Mouse (Mus musculus): ENCODE data around the gene Cd302. TPM values are rescaled to one million over a fixed set of nuclear protein-coding genes. Genes with fewer than 3 reads are reported as not detected.

The Cd302 gene
- polyA plus RNA-seq (2016; fragmentation: Nextera tagmentation; extraction: Ambion mirVana) = 34.1 and 37.9 TPM in 2 replicates

DNA sequence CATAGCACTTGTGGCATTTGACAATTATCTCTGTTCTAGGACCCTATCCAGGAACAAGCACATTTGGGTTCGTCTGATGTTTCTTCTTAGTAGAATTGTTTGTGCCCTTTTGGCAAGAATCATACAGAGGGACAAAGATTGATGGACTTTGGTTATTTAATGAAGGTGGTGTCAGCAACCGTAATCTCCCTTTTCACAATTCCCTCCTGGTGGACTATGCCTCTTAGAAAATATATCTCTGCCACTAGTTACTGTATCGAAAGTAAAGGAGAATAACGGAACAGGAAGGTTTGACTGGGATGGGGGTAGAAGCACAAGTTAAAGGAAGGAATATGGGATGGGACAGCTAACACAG lies at the start of gene Cd302:
Gene Cd302 (minus strand): TSS at position 22 of the 355 bp plus-strand sequence.
- Histone ChIP-seq H3K36me3 (no peaks in the 10 kb centered on the region), H3K27ac (no peak within 1 kb of the TSS), H3K27me3 (peaks cover 6% of the 10 kb centered on the region), H3K4me1 (replicated peaks) (peaks cover 12% of the 10 kb centered on the region), H3K4me3 (replicated peaks) (peak within 1 kb of the TSS; percentile 55), H3K9ac (replicated peaks) (peak within 1 kb of the TSS; percentile 70), H3K9me3 (no peaks in the 10 kb centered on the region), H3K4me2 (peak within 1 kb of the TSS; percentile 94)
- WGBS = 62% methylated on average over 4 of the region's 4 CpGs
- no peak for ATAC-seq (ENCODE audit: insufficient number of reproducible peaks, insufficient read depth, low FRiP score, low TSS enrichment, low read depth)

DNA sequence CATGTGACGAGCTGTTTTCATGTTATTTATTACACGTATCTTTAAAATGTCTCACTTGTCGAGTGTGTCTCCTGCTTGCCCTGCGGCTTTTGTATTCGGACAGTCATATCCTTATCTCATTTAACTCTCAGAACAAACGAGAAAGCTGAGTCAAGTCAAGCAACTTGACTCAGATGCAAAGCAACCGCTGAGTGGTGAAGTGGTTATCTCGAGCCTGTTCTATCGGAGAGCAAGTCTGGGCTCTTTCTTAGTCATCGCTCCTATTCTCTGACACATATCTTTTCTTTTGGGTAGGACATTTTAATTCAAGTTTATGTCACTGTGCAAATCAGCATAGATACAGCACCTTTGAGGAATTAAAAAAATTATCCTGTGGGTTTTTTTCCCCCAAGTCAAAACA lies 44.4 kb upstream of the Cd302 start:
- no peaks in the 10 kb centered on the region for H3K27me3 ChIP-seq
- 95% methylated on average over 10 of the region's 10 CpGs for WGBS

DNA sequence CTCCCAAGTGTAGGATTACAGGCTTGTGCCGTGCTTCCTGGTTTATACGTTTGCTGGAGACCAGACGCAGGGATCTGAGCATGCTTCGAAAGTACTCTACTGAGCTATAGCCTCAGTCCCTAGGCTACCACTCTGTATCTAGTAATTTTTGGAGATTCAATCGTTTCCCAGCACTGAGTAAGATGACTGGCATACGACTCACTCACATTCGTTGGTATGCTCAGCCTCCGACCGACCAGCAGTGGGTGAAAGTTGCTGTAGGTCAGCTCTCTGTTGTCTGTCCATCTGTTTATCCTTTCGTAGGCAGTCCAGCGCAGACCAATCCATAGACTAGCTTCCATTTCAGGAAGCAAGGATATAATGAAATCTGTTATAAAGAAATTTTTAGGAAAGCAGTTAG lies 43.3 kb upstream of the Cd302 start:
- Histone ChIP-seq H3K4me2 (no peak overlapping the region), H3K27ac (no peak overlapping the region), H3K4me3 (replicated peaks) (no peak overlapping the region), H3K9me3 (no peaks in the 10 kb centered on the region), H3K9ac (replicated peaks) (no peak overlapping the region), H3K36me3 (no peaks in the 10 kb centered on the region), H3K4me1 (replicated peaks) (no peaks in the 10 kb centered on the region), H3K27me3 (no peaks in the 10 kb centered on the region)
- ATAC-seq (ENCODE audit: insufficient number of reproducible peaks, insufficient read depth, low FRiP score, low TSS enrichment, low read depth) = no peak
- 86% methylated on average over 11 of the region's 11 CpGs for WGBS

More for the DNA sequence above, 44.4 kb upstream of the Cd302 start:
- Histone ChIP-seq H3K4me3 (replicated peaks) (no peak overlapping the region), H3K9ac (replicated peaks) (no peak overlapping the region), H3K4me1 (replicated peaks) (no peaks in the 10 kb centered on the region), H3K9me3 (no peaks in the 10 kb centered on the region), H3K27ac (no peak overlapping the region), H3K36me3 (no peaks in the 10 kb centered on the region), H3K4me2 (no peak overlapping the region)
- ATAC-seq (ENCODE audit: insufficient number of reproducible peaks, insufficient read depth, low FRiP score, low TSS enrichment, low read depth) = no peak

DNA sequence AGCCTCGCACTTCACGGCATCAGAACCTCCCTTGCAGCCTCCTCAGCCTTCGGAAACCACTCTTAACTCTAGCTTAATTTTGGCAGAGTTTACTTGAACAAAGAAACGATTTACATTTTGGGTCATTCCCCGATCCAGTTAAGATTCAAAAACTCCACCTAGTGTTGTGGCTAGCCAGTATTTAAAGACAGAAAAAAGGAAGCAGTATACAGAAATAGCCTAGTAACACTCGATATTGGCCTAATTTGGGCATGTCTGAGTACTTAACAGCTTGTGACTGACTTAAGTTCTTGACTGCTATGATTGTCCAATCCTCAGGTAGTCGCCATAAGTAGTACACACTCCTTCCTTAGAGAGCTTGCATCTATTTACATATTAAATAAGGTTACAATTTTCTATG lies 42.7 kb upstream of the Cd302 start:
- H3K36me3 ChIP-seq = no peaks in the 10 kb centered on the region
- H3K9ac ChIP-seq (replicated peaks) = no peak overlapping the region
- no peak overlapping the region for H3K4me2 ChIP-seq
- 85% methylated on average over 7 of the region's 7 CpGs for WGBS
- H3K9me3 ChIP-seq = no peaks in the 10 kb centered on the region
- 0 out of 2 replicates have a peak, but pooled peaks cover under 1% of the 10 kb centered on the region for H3K4me1 ChIP-seq (replicated peaks)
- no peak overlapping the region for H3K4me3 ChIP-seq (replicated peaks)
- H3K27ac ChIP-seq = no peak overlapping the region
- ATAC-seq (ENCODE audit: insufficient number of reproducible peaks, insufficient read depth, low FRiP score, low TSS enrichment, low read depth) = no peak
- no peaks in the 10 kb centered on the region for H3K27me3 ChIP-seq

DNA sequence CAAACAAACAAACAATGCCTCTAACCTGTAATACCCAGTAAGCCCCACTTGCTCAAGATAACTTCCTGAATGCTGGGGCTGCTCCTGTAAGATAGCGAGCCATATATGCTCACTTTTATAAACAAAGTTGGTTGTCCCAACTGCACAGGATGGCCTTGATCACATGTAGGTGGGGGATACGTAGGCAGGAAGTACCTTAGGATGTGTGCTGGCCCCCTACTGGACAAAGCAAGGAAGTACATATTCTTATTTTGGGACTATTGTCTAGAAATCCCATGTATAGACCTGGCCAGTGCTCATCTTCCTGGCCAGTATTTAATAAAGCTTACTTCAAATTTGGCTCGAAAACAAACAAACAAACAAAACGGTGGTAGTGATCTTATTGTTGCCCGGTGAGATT lies 39.1 kb upstream of the Cd302 start:
- no peaks in the 10 kb centered on the region for H3K9me3 ChIP-seq
- no peaks in the 10 kb centered on the region for H3K27me3 ChIP-seq
- 83% methylated on average over 5 of the region's 5 CpGs for WGBS
- 0 out of 2 replicates have a peak, but pooled peaks cover 7% of the 10 kb centered on the region for H3K36me3 ChIP-seq
- ATAC-seq (ENCODE audit: insufficient number of reproducible peaks, insufficient read depth, low FRiP score, low TSS enrichment, low read depth) = no peak
- H3K9ac ChIP-seq (replicated peaks) = no peak overlapping the region
- H3K27ac ChIP-seq = no peak overlapping the region
- no peak overlapping the region for H3K4me2 ChIP-seq
- H3K4me1 ChIP-seq (replicated peaks) = 0 out of 2 replicates have a peak, but pooled peaks cover 4% of the 10 kb centered on the region
- H3K4me3 ChIP-seq (replicated peaks) = no peak overlapping the region

DNA sequence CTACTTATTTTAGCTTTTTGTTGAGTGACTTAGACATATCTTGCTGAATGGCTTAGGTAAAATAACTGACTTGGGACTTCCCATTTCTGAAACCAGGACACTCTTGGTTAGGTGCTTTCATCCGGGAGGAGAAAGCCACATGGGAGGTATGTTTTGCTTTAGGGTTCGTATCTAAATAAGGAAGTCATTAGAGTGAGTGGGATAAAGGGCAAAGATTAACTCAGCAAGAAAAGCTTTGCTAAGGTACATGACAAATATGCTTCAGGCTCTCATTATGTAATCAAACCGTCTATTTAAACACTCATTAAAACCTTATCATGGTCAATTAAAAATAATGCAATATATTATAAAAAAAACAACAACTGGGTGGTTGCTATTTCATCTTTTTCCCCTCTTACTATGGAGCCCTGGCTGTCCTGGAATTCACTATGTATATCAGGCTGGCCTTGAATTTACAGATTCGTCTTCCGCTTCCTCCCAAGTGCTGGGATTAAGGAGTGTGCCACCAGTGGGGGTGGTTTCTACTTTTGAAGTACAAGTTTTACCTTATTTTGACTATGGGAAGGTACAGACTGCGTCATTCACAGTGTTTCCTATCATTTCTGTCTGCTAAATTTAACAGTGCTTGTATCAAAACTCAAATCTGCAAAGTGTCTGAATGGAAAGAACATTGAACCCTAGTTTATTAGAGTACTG lies 37.9 kb upstream of the Cd302 start:
- WGBS = 57% methylated on average over 6 of the region's 6 CpGs
- H3K9me3 ChIP-seq = no peaks in the 10 kb centered on the region
- no peak for ATAC-seq (ENCODE audit: insufficient number of reproducible peaks, insufficient read depth, low FRiP score, low TSS enrichment, low read depth)

DNA sequence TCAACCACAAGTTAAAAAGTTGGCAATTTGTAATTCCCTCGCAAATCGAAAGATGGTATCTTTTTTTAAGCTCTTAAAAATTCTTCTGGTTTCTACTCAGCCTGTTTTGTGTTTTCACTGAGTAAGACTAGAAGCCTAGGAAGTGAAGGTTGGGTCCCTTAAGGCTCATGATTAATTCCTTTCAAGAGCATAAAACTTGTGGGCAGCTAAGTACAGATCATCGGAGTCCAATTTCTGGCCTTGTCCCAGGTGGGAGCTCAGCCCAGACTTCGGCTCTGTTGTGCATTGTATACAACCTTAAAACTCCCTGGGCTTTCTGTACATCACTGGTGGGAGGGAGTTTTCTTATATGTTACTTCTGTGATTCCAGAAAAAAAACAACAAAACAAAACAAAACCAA lies 19.5 kb upstream of the Cd302 start:
- no peak overlapping the region for H3K9ac ChIP-seq (replicated peaks)
- peaks cover 12% of the 10 kb centered on the region; the same call in 1 of the 2 replicates for H3K36me3 ChIP-seq
- WGBS = 66% methylated on average over 4 of the region's 4 CpGs
- no peak overlapping the region for H3K27ac ChIP-seq
- H3K9me3 ChIP-seq = no peaks in the 10 kb centered on the region
- no peaks in the 10 kb centered on the region for H3K4me1 ChIP-seq (replicated peaks)
- no peak for ATAC-seq (ENCODE audit: insufficient number of reproducible peaks, insufficient read depth, low FRiP score, low TSS enrichment, low read depth)
- H3K4me3 ChIP-seq (replicated peaks) = no peak overlapping the region
- H3K4me2 ChIP-seq = no peak overlapping the region
- no peaks in the 10 kb centered on the region for H3K27me3 ChIP-seq

More for the DNA sequence above, 37.9 kb upstream of the Cd302 start:
- H3K27me3 ChIP-seq = no peaks in the 10 kb centered on the region
- no peak overlapping the region for H3K4me3 ChIP-seq (replicated peaks)
- no peak overlapping the region for H3K9ac ChIP-seq (replicated peaks)
- no peak overlapping the region for H3K4me2 ChIP-seq
- 0 out of 2 replicates have a peak, but pooled peaks cover 4% of the 10 kb centered on the region for H3K4me1 ChIP-seq (replicated peaks)
- peaks cover 12% of the 10 kb centered on the region; the same call in 1 of the 2 replicates for H3K36me3 ChIP-seq
- H3K27ac ChIP-seq = no peak overlapping the region

DNA sequence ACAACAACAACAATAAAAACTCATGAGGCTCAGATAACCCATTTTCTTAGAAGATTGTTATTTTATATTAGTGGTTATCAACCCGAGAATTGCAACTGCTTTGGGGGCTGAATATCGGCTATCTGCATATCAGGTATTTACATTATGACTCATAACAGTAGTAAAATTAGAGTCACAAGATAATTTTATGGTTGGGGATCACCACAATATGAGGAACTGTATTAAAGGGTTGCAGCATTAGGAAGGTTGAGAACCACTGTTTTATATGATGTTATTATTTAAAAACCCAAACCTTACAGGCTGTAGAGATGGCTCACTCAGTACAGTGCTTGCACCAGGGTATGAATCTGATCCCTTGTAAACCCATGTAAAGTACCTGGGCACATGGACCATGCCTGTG lies 15.0 kb upstream of the Cd302 start:
- Histone ChIP-seq H3K4me3 (replicated peaks) (no peak overlapping the region), H3K27ac (no peak overlapping the region), H3K27me3 (no peaks in the 10 kb centered on the region), H3K4me1 (replicated peaks) (no peaks in the 10 kb centered on the region), H3K9ac (replicated peaks) (no peak overlapping the region), H3K36me3 (no peaks in the 10 kb centered on the region), H3K4me2 (no peak overlapping the region), H3K9me3 (no peaks in the 10 kb centered on the region)
- ATAC-seq (ENCODE audit: insufficient number of reproducible peaks, insufficient read depth, low FRiP score, low TSS enrichment, low read depth) = no peak
- WGBS = 92% methylated on average over 2 of the region's 2 CpGs

DNA sequence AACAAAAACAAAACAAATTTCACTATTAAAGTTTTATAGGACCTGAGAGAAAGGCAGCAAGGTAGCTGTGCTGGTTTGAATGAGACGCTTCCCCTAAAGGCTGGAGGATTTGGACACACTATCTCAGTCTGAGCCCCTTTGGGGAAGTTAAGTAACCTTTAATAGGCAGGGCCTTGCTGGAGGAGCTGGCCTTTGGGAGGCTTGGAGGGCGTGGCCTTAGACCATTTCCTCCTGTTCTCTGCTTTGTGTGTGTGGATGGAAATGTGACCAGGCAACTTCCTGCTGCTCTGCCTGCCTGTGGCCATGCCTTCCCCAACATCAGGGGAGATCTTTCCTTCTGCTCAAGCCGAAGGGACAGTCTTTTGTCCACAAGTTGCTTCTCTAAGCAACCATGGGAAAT lies 14.0 kb upstream of the Cd302 start:
- Histone ChIP-seq H3K36me3 (no peaks in the 10 kb centered on the region), H3K9me3 (no peaks in the 10 kb centered on the region), H3K27ac (no peak overlapping the region), H3K9ac (replicated peaks) (no peak overlapping the region), H3K4me3 (replicated peaks) (no peak overlapping the region), H3K4me1 (replicated peaks) (no peaks in the 10 kb centered on the region), H3K4me2 (no peak overlapping the region), H3K27me3 (no peaks in the 10 kb centered on the region)
- WGBS = 82% methylated on average over 3 of the region's 3 CpGs
- ATAC-seq (ENCODE audit: insufficient number of reproducible peaks, insufficient read depth, low FRiP score, low TSS enrichment, low read depth) = no peak

DNA sequence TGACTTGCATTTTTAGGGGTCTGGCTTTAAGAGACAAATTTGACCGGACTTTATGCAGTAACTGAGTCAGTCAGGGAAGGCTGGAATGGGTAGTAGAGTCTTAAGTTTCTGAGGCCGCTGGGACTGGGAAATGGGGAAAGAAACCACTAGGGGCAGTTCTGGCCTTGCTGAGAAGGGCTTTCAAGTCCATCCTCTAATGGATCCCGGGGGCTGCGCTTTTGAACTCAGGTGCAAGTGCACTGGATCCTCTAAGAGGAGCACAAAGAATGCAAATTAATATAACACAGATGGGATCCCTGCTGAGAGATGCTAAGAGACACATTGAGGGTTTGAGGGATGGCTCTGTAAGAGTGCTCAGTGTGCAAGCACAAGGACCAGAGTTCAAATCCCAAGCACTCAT lies 7.1 kb upstream of the Cd302 start:
- H3K4me3 ChIP-seq (replicated peaks) = no peak overlapping the region
- no peak overlapping the region for H3K27ac ChIP-seq
- ATAC-seq (ENCODE audit: insufficient number of reproducible peaks, insufficient read depth, low FRiP score, low TSS enrichment, low read depth) = no peak
- WGBS = 67% methylated on average over 4 of the region's 4 CpGs
- H3K4me1 ChIP-seq (replicated peaks) = no peaks in the 10 kb centered on the region
- no peak overlapping the region for H3K9ac ChIP-seq (replicated peaks)
- no peaks in the 10 kb centered on the region for H3K9me3 ChIP-seq
- H3K4me2 ChIP-seq = no peak overlapping the region
- H3K27me3 ChIP-seq = no peaks in the 10 kb centered on the region
- H3K36me3 ChIP-seq = no peaks in the 10 kb centered on the region

DNA sequence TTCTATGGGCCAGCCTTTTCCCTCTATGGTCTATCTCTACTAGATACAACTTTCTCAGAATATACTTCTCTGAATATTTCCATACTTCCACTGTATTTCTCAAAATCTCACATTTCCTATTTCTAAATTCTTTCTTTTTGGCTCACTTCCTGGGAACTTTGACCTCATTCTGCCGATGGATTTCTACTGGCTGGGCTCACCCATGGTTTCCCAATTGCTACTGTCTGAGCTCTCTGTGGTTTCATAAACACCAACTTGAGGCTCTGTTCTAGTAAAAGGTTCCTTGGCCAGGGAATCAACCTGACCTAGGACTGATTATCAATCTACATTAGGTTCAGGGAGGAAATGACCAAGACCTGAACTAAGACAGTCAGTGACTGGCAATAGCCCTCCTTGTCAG lies 5.2 kb upstream of the Cd302 start:
- H3K27ac ChIP-seq = no peak overlapping the region
- ATAC-seq (ENCODE audit: insufficient number of reproducible peaks, insufficient read depth, low FRiP score, low TSS enrichment, low read depth) = no peak
- no peaks in the 10 kb centered on the region for H3K4me1 ChIP-seq (replicated peaks)
- H3K4me3 ChIP-seq (replicated peaks) = no peak overlapping the region
- no peak overlapping the region for H3K4me2 ChIP-seq
- H3K27me3 ChIP-seq = peaks cover 6% of the 10 kb centered on the region
- H3K9ac ChIP-seq (replicated peaks) = no peak overlapping the region
- H3K36me3 ChIP-seq = no peaks in the 10 kb centered on the region
- WGBS = 76% methylated on average over 1 of the region's 1 CpGs
- H3K9me3 ChIP-seq = no peaks in the 10 kb centered on the region

DNA sequence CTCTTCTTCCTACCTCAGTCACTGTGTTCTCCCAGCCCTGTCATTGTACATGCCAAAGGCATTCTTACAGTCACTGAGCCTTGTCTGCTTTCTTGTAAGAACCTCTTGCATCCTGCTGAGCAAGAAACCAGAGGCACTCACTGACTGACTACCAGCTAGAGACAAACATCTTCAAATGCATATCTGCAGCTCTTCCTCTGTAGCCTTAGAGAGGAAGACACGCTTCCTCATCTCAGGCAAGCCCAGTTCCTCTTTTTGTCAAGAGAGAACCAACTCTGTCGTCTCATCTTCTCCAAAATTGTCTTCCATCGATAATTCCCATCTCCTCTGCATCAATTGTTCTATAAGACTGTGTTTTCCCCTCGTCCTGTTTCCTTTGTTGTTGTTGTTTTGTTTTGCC lies 4.3 kb upstream of the Cd302 start:
- Histone ChIP-seq H3K9me3 (no peaks in the 10 kb centered on the region), H3K9ac (replicated peaks) (no peak overlapping the region), H3K36me3 (no peaks in the 10 kb centered on the region), H3K4me2 (no peak overlapping the region), H3K27ac (no peak overlapping the region), H3K4me1 (replicated peaks) (peaks cover 4% of the 10 kb centered on the region), H3K27me3 (peaks cover 6% of the 10 kb centered on the region), H3K4me3 (replicated peaks) (no peak overlapping the region)
- 82% methylated on average over 4 of the region's 4 CpGs for WGBS
- no peak for ATAC-seq (ENCODE audit: insufficient number of reproducible peaks, insufficient read depth, low FRiP score, low TSS enrichment, low read depth)
